Mouse (Mus musculus): ENCODE results near the gene Rad18. TPM values are rescaled to one million over a fixed set of nuclear protein-coding genes. Genes with fewer than 3 reads are reported as not detected.

Gene Rad18
- total RNA-seq, 2 experiments from 2014 or later, result 6.1 to 6.9 TPM

DNA sequence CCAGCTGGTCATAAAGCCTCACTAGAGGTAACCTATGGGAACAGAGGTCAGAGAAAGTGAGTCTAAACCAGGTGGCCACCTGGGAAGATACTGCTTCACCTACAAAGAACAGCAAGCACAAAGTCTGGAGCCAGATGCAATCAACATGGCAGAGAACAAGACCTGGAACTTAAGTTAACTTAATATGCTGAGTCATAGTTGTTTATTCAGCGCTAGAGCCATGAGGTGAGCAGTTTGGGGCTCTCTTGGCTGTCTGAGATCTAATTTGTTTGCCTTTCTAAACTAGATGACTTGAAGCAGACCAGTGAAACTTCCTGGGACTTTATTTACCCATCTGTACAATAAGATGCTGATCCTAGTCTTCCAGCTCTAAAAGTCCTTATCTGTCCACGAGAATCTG, 12.4 kb downstream of the Rad18 start:
- no peak for DNase-seq

DNA sequence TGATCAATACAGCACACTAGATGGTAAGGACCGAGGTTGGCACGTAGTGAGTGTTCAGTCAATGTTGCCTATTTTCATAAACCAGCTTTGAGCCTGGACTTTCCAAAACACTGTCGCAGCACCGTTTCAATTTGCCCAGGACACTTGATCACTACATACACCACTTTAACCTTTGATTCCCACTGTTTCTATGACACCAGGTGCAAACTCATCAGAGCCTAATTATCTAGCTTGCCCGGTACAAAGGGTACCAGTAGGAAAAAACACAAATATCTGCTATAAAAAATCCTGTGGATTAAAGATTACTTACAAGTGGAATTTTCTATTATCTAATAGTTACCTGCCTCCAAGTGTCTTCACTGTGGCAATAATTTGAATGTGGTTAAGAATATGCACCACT, 64.4 kb downstream of the Rad18 start:
- no peak for DNase-seq

GRCm38 (mm10) chr6:112630291-112630690, 66.2 kb downstream of the Rad18 start:
- no peak for DNase-seq

GRCm38 (mm10) chr6:112628301-112628700, 68.2 kb downstream of the Rad18 start:
- DNase-seq, result no peak

DNA sequence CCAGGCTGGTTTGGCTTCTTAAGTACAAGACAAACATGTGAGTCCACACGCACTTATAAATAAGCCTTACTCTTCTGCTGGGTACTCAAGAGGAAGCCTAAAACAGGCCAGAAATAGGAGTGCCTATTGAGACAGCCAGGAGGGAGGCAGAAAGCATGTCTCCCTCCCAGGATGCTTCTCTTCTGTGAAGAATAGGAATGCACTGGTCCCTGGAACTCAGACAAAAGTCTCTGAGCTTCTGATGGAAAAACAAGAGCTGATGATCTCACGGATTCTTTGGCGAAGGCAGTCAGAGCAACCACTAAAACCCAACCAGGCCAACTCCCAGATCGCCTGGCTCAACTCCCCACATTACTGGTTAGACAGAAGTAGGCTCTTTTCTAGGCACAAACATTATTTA, 74.2 kb downstream of the Rad18 start:
- DNase-seq, result no peak

GRCm38 (mm10) chr6:112620027-112620426, 76.5 kb downstream of the Rad18 start:
- no peak for DNase-seq

- no peak for DNase-seq
These were observed 78.7 kb downstream of the Rad18 start for GRCm38 (mm10) chr6:112617728-112618318.

- no peak for DNase-seq
These were observed 87.5 kb downstream of the Rad18 start for GRCm38 (mm10) chr6:112609027-112609426.

GRCm38 (mm10) chr6:112603866-112604265, 92.6 kb downstream of the Rad18 start:
- no peak for DNase-seq

GRCm38 (mm10) chr6:112594971-112595370, 101.5 kb downstream of the Rad18 start:
- no peak for DNase-seq

GRCm38 (mm10) chr6:112587912-112588311, 108.6 kb downstream of the Rad18 start:
- no peak for DNase-seq

- no peak for DNase-seq
These were observed 109.5 kb downstream of the Rad18 start for GRCm38 (mm10) chr6:112586999-112587398.

- DNase-seq, result no peak
These were observed 111.5 kb downstream of the Rad18 start for GRCm38 (mm10) chr6:112584961-112585360.

DNA sequence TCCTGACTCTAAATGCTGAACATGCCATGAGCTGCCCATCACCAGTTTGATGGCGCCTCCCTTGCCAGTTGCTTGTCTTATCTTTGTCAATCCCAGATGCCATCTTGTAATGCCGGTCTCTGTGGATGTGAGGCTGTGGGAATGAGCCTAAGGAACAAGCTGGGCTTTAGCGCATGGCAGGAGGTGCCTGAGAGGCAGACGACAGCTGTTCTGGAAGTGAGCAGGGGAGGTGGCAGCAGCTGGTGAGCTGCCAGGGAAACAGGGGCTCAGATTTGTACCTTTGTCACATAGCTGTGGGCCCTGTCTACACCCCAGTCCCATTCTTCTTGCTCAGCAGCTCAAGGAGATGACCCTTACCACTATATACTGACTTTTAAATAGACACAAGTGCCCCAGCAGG, 114.5 kb downstream of the Rad18 start:
- no peak for DNase-seq

DNA sequence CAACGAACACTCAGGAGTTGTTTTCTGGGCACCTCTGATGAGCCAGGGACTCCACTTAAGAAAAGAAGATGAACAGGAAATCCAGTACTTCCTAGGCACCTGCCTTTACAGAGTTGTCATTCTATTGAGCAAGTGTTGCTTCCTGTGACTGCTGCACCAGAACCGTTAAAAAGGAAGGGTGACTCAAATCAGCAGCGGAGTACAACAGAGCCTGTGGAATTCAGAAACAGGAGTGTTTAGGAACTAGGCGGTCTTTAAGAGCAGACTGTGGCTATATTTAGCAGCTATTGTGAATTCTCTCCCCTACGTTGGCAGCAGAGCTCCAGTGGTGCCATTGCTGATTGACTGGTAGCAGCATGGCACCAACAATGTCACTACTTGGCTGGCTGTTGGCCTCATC, 119.3 kb downstream of the Rad18 start:
- DNase-seq, result no peak

DNA sequence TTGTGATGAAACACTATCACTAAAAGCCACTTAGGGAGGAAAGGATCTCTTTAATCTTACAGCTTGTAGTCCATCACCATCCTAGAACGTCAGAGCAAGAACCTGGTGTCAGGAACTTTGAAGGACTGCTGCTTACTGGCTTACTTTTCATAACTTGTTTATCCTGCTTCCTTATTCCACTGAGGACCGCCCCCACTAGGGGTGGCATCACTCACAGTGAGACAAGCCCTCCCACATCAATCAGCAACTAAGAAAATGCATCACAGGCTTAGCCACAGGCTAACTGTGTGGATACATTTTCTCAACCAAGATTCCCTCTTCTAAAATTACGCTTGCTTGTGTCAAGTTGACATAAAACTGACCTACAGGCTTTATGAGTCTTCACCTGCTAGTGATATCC, 121.9 kb downstream of the Rad18 start:
- no peak for DNase-seq

- no peak for DNase-seq
These were observed 126.1 kb downstream of the Rad18 start for GRCm38 (mm10) chr6:112570413-112570812.

Other genes with a start within 250 kb of the Rad18 start
- under 1 TPM; 0.56 to 0.90 TPM for gene Cav3, start 237.2 kb downstream of the Rad18 start, total RNA-seq (2021)
- gene Oxtr, start 206.7 kb downstream of the Rad18 start, total RNA-seq (2021), result 1 to 10 TPM; 7.2 to 8.7 TPM

All from layer of hippocampus, postnatal 36 days (tissue).